Mouse (Mus musculus) testis, adult 2 months (tissue): ENCODE measurements at regions not wholly inside any gene's neighbourhood (a gene's known extent, or its start where the extent isn't known, plus 50 kb on each side); places are given as distances from the start of the nearest gene placed in this dataset.

Source experiments
- CTCF ChIP-seq: fragments of 200-500 bp; IDR thresholded peaks from 2 replicates; pipeline ENCODE4 v1.5.1; 2012; ENCODE audit warnings: low read depth, mild to moderate bottlenecking, inconsistent platforms, low read length, moderate library complexity; ENCODE audit not compliant: control insufficient read depth, insufficient read depth, insufficient replicate concordance
- POLR2A ChIP-seq: fragments of 200-500 bp; IDR thresholded peaks from 2 replicates; pipeline ENCODE4 v1.6.1; 2012; ENCODE audit warnings: low read depth, mild to moderate bottlenecking, inconsistent platforms, low read length, moderate library complexity; ENCODE audit not compliant: control insufficient read depth

DNA sequence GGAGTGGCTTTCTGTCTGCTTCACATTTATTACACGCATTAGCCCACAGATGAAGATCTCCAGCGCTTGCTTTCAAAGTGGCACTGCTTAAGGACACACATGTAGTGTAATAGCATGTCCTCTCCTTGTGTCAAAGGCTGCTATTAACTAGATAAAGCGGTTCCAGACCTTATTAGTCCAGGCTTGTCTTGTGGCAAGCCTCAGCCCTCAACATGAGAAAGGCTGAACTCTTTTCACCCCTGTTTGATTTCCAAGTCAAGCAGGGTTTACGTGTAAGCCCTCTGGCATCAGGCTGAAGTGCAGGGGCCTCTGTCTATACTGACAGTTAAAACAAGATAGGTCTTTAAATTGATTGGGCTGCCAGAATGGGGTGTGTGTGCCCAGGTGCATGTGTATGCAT is 403.7 kb upstream of the Adamts16 start:
- TF ChIP-seq CTCF (no peak), POLR2A (no peak)
